Mouse (Mus musculus): ENCODE measurements at regions not wholly inside any gene's neighbourhood (a gene's known extent, or its start where the extent isn't known, plus 50 kb on each side); places are given as distances from the start of the nearest gene placed in this dataset.

DNA sequence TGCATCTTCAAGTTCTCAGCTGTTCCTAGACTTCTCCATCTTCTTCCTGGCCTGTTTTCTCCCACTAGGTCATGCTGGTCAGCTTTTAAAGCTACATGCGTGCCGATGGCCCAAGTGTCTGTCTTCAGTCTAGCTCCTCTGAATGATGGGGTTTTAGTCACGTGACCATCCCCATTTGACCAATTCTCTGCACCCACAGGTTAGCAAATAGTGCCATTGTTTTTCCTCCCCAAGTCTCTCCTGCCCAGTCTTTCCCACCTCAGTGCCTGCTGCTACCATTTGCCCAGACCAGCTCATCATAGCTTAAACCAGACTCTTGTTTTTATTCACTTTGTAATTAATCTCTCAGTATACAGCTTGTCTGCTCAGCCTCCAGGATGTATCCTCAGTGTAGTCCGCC is 62.3 kb downstream of the Zfp706 start:
- Histone ChIP-seq H3K27me3 (replicated peaks; ENCODE audit: control insufficient read depth, insufficient read depth, low read length) (no peaks in the 10 kb centered on the region), H3K9me3 (ENCODE audit: control insufficient read depth, low read length) (no peaks in the 10 kb centered on the region), H3K27ac (ENCODE audit: low read depth, low read length) (no peak overlapping the region), H3K9ac (ENCODE audit: low read depth, low read length) (no peak overlapping the region), H3K4me1 (replicated peaks; ENCODE audit: control insufficient read depth, insufficient read depth, low read length) (no peaks in the 10 kb centered on the region), H3K4me3 (ENCODE audit: low read depth, low read length) (no peak overlapping the region), H3K4me2 (no peak overlapping the region), H3K36me3 (ENCODE audit: control insufficient read depth, insufficient read depth, low read length) (no peaks in the 10 kb centered on the region)
- 87% methylated on average over 4 of the region's 4 CpGs for WGBS
- no peak for ATAC-seq (replicated peaks; ENCODE audit: low FRiP score)
- DNase-seq (ENCODE audit: low spot score) = no peak

DNA sequence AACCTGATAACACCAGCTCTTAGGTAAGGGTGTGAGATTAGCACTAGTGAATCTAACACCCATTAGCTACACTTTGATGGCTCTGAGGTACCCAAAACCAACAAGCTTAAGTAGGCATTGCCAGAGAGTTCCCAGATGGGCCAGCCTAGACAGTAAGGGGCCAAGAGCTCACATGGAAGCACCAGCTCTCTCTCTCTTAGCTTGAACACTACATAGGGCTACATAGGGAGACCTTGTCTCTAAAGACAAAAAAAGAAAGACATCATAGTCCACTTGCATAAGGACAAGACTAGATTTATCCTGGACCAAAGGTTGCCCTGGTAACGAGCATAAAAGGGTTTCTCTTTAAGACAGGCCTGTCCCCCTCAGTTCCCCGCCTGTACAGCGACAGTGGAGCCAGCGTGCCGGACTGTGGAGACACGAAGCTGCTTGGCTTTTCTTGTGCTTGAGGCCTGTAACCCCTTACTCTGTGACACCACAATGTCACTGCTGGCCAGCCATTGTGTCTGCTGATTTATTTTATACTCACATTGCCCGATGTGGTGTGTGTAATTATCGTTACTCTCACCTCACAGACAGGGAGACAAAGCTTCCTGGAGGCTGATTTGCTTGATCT is 62.9 kb downstream of the Zfp706 start:
- whole genome bisulfite sequencing = 87% methylated on average over 8 of the region's 8 CpGs
- Histone ChIP-seq H3K4me2 (no peak overlapping the region), H3K27ac (ENCODE audit: low read depth, low read length) (no peak overlapping the region), H3K27me3 (replicated peaks; ENCODE audit: control insufficient read depth, insufficient read depth, low read length) (no peaks in the 10 kb centered on the region), H3K9me3 (ENCODE audit: control insufficient read depth, low read length) (no peaks in the 10 kb centered on the region), H3K36me3 (ENCODE audit: control insufficient read depth, insufficient read depth, low read length) (no peaks in the 10 kb centered on the region), H3K9ac (ENCODE audit: low read depth, low read length) (no peak overlapping the region), H3K4me1 (replicated peaks; ENCODE audit: control insufficient read depth, insufficient read depth, low read length) (no peaks in the 10 kb centered on the region), H3K4me3 (ENCODE audit: low read depth, low read length) (no peak overlapping the region)
- no peak for ATAC-seq (replicated peaks; ENCODE audit: low FRiP score)
- DNase-seq (ENCODE audit: low spot score) = no peak

DNA sequence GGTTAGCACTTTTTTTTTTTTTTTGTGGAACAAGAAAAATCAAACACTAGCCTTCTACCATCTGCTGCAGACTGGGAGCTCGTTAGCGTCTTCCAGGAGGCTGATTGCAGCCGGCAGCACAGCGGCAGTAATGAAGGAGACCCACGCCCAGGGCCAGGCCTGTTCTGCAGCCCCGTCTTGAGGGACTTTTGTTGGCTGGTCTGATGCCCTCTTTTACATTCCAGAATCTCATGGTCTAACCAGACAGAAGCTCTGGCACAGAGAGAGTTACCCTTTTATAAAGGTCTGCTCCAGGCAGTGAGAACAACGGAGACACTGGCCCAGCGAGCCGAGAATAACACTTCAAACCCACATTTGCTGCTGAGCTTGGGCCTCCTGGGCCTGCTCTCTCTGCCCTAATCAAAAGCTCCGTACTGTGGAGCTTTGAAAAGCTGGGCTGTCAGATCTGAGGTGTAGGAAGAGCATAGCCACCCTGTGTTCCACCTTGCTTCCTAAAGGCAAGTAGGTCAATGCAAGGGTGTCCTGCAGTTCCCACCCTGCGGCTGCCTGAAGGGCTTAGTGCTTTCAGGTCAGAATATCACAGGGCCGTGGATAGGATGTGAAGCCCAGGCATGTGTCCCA is 64.0 kb downstream of the Zfp706 start:
- Histone ChIP-seq H3K4me3 (ENCODE audit: low read depth, low read length) (no peak overlapping the region), H3K27ac (ENCODE audit: low read depth, low read length) (no peak overlapping the region), H3K4me1 (replicated peaks; ENCODE audit: control insufficient read depth, insufficient read depth, low read length) (no peaks in the 10 kb centered on the region; the same call in 1 of the 2 replicates), H3K4me2 (no peak overlapping the region), H3K36me3 (ENCODE audit: control insufficient read depth, insufficient read depth, low read length) (no peaks in the 10 kb centered on the region), H3K27me3 (replicated peaks; ENCODE audit: control insufficient read depth, insufficient read depth, low read length) (no peaks in the 10 kb centered on the region), H3K9ac (ENCODE audit: low read depth, low read length) (no peak overlapping the region), H3K9me3 (ENCODE audit: control insufficient read depth, low read length) (no peaks in the 10 kb centered on the region)
- 71% methylated on average over 12 of the region's 12 CpGs for WGBS
- ATAC-seq (replicated peaks; ENCODE audit: low FRiP score) (no peak), DNase-seq (ENCODE audit: low spot score) (no peak)

DNA sequence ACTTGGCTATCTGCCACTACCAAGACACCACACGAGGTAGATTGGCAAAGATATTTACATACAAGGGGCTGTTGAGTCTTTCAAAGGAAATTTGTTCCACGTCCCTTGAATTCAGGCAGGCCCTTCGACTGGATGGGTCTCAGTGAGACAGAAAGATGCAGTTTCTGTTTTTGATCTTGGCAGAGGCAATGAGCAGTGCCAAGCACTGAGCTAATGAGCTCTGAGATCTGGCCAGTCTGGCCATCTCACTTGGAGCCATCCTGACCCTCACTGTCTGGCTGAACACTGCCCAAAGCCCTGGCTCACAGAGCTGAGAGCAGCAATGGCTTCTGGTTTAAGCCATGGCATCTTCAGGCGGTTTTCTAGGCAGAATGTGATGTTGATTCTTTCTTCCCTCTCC is 65.3 kb downstream of the Zfp706 start:
- no peak overlapping the region for H3K9ac ChIP-seq (ENCODE audit: low read depth, low read length)
- ATAC-seq (replicated peaks; ENCODE audit: low FRiP score) = no peak
- WGBS = 71% methylated on average over 4 of the region's 4 CpGs

DNA sequence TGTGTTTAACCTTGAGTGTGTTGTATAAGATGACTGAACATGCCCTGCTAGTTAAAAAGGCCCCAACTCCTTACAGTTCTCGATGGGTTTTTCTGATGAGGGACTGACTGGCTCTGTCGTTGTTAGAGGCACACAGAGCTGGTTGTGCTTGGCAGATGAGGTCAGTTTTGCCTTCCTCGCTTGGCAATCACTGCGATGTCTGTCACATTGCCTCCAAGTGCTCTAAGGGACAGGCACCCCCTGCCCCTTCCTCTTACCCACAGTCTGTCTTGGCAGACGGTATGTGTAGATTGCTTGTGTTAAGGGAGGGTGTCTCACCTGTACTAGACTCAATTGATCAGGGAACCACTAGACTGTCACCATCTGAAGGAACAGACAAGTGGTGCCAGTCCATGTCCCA is 65.8 kb downstream of the Zfp706 start:
- Histone ChIP-seq H3K4me2 (no peak overlapping the region), H3K4me3 (ENCODE audit: low read depth, low read length) (no peak overlapping the region), H3K27me3 (replicated peaks; ENCODE audit: control insufficient read depth, insufficient read depth, low read length) (no peaks in the 10 kb centered on the region), H3K9me3 (ENCODE audit: control insufficient read depth, low read length) (no peaks in the 10 kb centered on the region), H3K9ac (ENCODE audit: low read depth, low read length) (no peak overlapping the region), H3K36me3 (ENCODE audit: control insufficient read depth, insufficient read depth, low read length) (no peaks in the 10 kb centered on the region), H3K4me1 (replicated peaks; ENCODE audit: control insufficient read depth, insufficient read depth, low read length) (peaks cover 6% of the 10 kb centered on the region), H3K27ac (ENCODE audit: low read depth, low read length) (no peak overlapping the region)
- no peak for ATAC-seq (replicated peaks; ENCODE audit: low FRiP score)
- 88% methylated on average over 5 of the region's 5 CpGs for WGBS
- DNase-seq (ENCODE audit: low spot score) = no peak

More for the DNA sequence above, 65.3 kb downstream of the Zfp706 start:
- no peak overlapping the region for H3K4me2 ChIP-seq
- no peak overlapping the region for H3K27ac ChIP-seq (ENCODE audit: low read depth, low read length)
- no peak overlapping the region for H3K4me3 ChIP-seq (ENCODE audit: low read depth, low read length)
- H3K36me3 ChIP-seq (ENCODE audit: control insufficient read depth, insufficient read depth, low read length) = no peaks in the 10 kb centered on the region
- H3K4me1 ChIP-seq (replicated peaks; ENCODE audit: control insufficient read depth, insufficient read depth, low read length) = peaks cover 6% of the 10 kb centered on the region
- no peaks in the 10 kb centered on the region for H3K9me3 ChIP-seq (ENCODE audit: control insufficient read depth, low read length)
- no peaks in the 10 kb centered on the region for H3K27me3 ChIP-seq (replicated peaks; ENCODE audit: control insufficient read depth, insufficient read depth, low read length)
- no peak for DNase-seq (ENCODE audit: low spot score)

DNA sequence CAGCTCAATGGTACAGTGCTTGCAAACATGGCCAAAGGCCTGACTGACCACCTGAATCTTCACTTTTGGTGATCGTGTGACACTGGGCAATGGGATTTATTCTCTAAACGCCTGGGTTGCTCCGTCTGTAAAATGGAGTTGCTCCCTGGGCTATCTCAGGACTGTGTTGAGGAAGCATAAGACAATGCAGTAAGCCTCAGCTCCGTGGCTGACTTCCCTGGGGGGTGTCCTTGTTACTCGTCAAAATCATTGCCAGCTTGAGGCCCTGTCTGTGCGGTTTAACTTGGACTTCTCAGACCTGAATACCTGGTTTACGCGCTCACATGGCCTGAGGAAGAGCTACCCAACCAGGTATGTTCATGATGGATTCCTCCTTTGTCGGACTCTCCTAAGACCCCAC is 68.0 kb downstream of the Zfp706 start:
- Histone ChIP-seq H3K27ac (ENCODE audit: low read depth, low read length) (no peak overlapping the region), H3K4me1 (replicated peaks; ENCODE audit: control insufficient read depth, insufficient read depth, low read length) (peaks cover 6% of the 10 kb centered on the region), H3K9ac (ENCODE audit: low read depth, low read length) (no peak overlapping the region), H3K4me3 (ENCODE audit: low read depth, low read length) (no peak overlapping the region), H3K27me3 (replicated peaks; ENCODE audit: control insufficient read depth, insufficient read depth, low read length) (no peaks in the 10 kb centered on the region), H3K4me2 (no peak overlapping the region), H3K9me3 (ENCODE audit: control insufficient read depth, low read length) (no peaks in the 10 kb centered on the region), H3K36me3 (ENCODE audit: control insufficient read depth, insufficient read depth, low read length) (no peaks in the 10 kb centered on the region)
- no peak for DNase-seq (ENCODE audit: low spot score)
- ATAC-seq (replicated peaks; ENCODE audit: low FRiP score) = no peak
- WGBS = 80% methylated on average over 9 of the region's 9 CpGs

DNA sequence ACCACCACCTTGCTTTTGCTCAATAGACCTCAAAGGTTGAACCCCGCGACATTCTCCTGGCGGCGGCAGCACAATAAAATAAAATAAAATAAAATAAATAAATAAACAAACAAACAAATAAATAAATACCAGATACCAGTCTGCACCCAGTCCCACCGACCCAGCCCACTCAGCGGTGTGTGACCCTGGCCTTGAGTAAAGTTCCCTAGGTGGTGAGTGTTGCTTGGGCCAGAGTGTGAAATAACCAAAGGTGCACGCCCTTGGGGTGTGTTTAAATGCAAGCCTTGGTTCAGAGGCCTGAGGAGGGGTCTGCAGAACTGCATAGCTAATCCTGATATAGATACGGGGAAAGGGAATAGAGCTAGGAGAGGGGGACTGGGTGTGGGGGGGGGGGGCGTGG is 68.4 kb downstream of the Zfp706 start:
- Histone ChIP-seq H3K4me1 (replicated peaks; ENCODE audit: control insufficient read depth, insufficient read depth, low read length) (peaks cover 6% of the 10 kb centered on the region), H3K9me3 (ENCODE audit: control insufficient read depth, low read length) (no peaks in the 10 kb centered on the region), H3K36me3 (ENCODE audit: control insufficient read depth, insufficient read depth, low read length) (no peaks in the 10 kb centered on the region), H3K4me3 (ENCODE audit: low read depth, low read length) (peak overlapping the region; percentile 58), H3K27me3 (replicated peaks; ENCODE audit: control insufficient read depth, insufficient read depth, low read length) (no peaks in the 10 kb centered on the region), H3K4me2 (peak overlapping the region; percentile 86), H3K9ac (ENCODE audit: low read depth, low read length) (peak overlapping the region; percentile 76; the same call in 1 of the 2 replicates), H3K27ac (ENCODE audit: low read depth, low read length) (no peak overlapping the region)
- peak; percentile 17; the same call in 1 of the 2 replicates for ATAC-seq (replicated peaks; ENCODE audit: low FRiP score)
- 40% methylated on average over 9 of the region's 9 CpGs for WGBS
- DNase-seq (ENCODE audit: low spot score) = no peak

DNA sequence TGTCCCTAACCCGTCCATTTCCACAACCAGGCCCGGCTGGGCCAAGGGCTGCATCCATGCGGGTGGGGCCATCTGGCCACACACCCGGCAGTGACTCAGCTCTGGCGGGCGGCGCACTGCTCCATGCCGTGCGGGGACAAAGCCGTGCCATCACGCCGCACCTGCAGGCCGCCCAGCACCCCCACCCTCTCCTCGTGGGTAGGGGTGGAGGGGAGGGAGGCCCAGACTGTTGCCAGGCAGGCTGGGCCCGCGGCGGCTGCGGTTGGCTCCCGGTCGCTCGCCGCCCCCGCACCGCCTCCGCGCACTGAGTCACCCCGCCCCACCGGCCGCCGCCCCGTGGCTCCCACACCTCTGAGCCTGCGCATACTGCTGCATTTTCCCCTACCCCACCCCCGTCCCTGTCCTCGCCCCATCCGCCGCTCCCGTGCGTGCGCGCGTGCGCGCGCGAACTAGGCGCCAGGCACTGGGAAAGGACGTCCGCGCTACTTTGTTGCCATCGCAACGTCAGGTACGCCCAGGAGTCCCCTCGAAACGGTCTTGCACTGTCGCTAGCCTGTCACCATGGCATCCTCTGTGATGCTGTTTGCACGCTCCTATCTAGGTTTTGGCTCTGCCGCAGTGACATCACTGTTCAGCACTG is 68.9 kb downstream of the Zfp706 start:
- Histone ChIP-seq H3K27me3 (replicated peaks; ENCODE audit: control insufficient read depth, insufficient read depth, low read length) (no peaks in the 10 kb centered on the region), H3K36me3 (ENCODE audit: control insufficient read depth, insufficient read depth, low read length) (no peaks in the 10 kb centered on the region), H3K4me1 (replicated peaks; ENCODE audit: control insufficient read depth, insufficient read depth, low read length) (peaks cover 6% of the 10 kb centered on the region), H3K9ac (ENCODE audit: low read depth, low read length) (peak overlapping the region; percentile 76), H3K4me3 (ENCODE audit: low read depth, low read length) (peak overlapping the region; percentile 58), H3K9me3 (ENCODE audit: control insufficient read depth, low read length) (no peaks in the 10 kb centered on the region), H3K4me2 (peak overlapping the region; percentile 86), H3K27ac (ENCODE audit: low read depth, low read length) (peak overlapping the region; percentile 40; the same call in 1 of the 2 replicates)
- under 1% methylated on average over 56 of the region's 57 CpGs for WGBS
- peak; percentile 86 for DNase-seq (ENCODE audit: low spot score)
- peak; percentile 91 for ATAC-seq (replicated peaks; ENCODE audit: low FRiP score)

Data from liver, embryonic 11.5 days (tissue).